Mouse (Mus musculus): ENCODE measurements around the gene Fam20a. TPM values are rescaled to one million over a fixed set of nuclear protein-coding genes. Genes with fewer than 3 reads are reported as not detected.
A peak's percentile ranks its signal among the peaks of the same experiment; 100 is the strongest.
"Not testable (repeated sequence)": the region's sequence is repeated elsewhere in the genome, so short reads cannot be mapped to it uniquely, and the experiment has no call there.

The Fam20a gene
- polyA plus RNA-seq, 1 experiment, result 16.3 TPM

DNA sequence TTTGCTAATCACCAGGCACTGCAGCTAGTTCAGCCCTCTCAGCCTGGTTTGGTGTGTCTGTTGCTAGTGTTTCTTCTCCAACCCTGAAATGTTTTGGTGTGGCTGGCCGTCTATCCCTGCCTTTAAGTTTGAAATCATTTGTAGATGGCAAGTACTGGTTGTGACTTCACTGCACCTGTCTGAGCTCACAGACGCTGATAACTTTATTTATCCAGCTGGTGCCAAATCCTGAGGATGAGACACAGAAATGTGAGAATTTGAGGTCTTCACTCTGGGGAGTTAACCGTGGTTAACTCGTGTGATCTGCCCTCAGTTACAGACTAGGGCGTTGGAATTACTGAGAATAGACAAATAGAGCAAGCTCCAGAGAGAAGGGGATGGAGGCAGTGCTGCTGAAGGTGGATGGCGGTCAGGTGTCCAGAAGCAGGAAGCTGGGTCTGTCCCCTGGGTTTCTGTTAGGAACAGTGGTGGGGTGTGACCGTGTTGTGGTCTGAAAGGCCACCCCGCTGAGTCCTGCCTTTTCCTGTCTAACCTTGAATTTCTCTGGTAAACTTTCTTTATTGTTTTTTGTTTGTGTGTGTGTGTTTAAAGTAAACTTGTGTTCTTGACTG, 53.9 kb downstream of the Fam20a start:
- DNase-seq (ENCODE audit: low read depth, low spot score), result no peak
- WGBS, result 63% methylated on average over 8 of the region's 8 CpGs

DNA sequence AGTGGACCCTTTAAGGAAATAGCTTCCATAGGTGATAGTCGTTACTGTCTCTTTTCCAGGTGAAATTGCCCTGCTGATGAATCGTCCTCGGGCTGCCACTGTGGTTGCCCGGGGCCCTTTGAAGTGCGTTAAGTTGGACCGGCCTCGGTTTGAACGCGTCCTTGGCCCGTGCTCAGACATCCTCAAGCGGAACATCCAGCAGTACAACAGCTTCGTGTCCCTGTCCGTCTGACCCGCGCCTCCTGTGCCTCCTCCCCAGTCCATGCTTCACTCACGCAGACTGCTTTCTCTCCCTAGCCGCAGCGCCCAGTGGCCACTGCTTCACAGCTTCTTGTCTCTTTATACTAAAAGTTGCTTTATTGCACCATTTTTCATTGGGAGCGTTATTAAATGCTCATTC, 54.7 kb downstream of the Fam20a start:
- 88% methylated on average over 19 of the region's 19 CpGs for WGBS
- DNase-seq (ENCODE audit: low read depth, low spot score), result no peak

DNA sequence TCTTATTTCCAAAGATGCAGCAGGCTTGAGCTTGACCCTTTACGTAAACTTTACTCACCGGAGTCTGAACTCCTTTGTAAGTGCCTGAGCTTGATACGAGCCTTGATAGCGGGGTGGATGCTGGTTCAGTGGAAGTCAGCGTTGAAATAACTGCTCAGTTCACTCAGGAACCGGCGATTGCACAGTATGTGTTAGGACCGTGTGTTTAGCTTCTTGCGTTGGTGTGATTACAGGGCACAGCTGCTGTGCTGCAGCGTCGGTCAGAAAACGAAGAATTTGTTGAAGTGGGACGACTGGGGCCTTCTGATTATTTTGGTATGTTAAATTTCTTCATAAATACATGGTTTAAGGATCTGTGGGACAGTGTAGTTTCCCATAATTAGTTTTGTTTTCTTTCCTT, 55.7 kb downstream of the Fam20a start:
- no peak for DNase-seq (ENCODE audit: low read depth, low spot score)
- WGBS, result 84% methylated on average over 13 of the region's 13 CpGs

DNA sequence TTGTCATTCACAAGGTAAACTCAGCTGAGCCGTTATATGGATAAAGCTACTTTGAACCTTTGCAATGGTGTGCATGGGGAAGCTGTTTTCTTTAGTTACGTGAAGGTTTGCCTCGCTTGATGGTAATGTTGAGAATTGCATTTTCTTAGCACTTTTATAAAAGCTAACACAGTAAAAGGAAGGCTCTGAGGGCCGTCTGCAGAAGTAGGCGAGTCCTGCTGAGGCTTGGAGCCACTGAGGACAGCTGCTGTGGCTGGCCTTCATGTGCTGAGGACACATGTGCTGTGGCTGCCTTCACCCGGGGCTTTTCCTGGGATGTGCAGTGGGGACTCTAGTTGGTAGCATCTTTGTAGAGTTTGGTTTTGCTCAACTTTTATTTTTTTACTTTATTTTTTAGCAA, 56.7 kb downstream of the Fam20a start:
- WGBS, result 79% methylated on average over 6 of the region's 6 CpGs

DNA sequence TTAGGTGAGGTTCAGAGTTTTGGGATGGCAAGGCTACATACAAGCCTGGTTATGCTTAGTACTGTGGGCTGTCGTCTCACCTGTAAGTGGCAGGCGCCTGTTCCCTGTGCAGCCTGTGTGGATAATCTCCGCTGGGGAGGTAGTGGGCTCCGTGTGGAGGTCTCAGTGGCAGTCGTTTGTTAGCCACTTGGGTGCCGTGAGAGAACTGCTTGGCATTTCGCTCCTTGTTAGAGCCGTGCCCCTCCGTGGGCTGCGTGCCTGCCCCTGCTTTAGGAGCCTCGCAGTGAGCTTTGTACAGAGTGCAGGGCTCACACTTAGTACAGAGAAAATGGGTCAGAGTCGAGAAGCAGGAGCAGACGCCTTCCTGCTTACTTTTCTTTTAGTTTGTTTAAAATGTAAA, 57.8 kb downstream of the Fam20a start:
- no peak for DNase-seq (ENCODE audit: low read depth, low spot score)
- 76% methylated on average over 13 of the region's 13 CpGs for WGBS

More for the DNA sequence above, 56.7 kb downstream of the Fam20a start:
- no peak for DNase-seq (ENCODE audit: low read depth, low spot score)

DNA sequence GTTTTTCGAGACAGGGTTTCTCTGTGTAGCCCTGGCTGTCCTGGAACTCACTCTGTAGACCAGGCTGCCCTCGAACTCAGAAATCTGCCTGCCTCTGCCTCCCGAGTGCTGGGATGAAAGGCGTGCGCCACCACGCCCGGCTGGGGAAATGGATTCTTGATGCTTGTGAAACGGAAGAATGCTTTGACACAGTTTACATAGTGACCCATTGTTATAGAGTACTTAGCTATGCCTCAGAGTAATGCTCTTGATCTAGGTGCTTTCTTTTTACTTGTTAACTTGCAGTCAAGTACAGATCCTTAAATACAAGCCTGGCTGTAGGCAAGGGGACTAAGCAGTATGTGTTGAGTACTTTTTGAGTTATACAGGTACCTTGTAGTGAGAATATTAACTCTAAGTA, 61.6 kb downstream of the Fam20a start:
- 80% methylated on average over 8 of the region's 8 CpGs for WGBS
- not testable (repeated sequence) for DNase-seq (ENCODE audit: low read depth, low spot score)

DNA sequence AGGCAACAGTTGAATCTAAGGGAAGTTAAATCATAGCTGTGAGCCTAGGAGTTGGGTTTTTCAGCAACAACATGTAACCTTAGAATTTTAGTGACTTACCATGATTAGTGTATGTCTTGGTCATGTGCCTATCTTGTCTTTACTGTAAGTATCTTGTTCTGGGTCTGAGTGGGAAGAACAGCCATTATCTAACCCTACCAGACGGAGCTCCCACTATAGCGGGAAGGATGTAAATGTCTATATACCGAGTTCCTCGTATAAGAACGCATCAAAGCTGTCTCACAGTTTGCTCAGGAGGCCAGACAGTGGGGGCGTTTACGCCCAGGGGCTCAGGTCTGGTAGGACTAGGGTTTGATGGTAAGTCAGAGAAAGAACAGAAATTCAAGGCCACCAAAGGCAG, 65.8 kb downstream of the Fam20a start:
- DNase-seq (ENCODE audit: low read depth, low spot score), result no peak
- whole genome bisulfite sequencing, result 81% methylated on average over 7 of the region's 7 CpGs

DNA sequence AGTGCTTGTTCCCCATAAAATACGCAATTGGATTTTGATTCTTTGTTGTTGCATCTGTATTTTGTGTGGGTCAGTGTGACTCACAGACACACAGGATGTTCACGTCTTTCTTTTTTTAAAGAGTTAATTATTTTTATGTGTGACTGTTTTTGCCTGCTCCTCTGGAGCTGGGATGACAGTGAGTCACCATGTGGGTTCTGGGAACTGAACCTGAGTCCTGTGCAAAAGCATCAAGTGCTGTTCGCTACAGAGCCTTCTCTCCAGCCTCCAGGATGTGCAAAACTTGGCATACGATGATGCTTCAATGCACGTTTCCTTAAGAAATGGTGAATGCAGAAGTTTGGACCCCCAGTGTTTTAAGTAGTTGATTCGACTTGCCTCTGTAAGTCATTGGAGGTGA, 67.5 kb downstream of the Fam20a start:
- 77% methylated on average over 6 of the region's 6 CpGs for WGBS
- DNase-seq (ENCODE audit: low read depth, low spot score), result no peak

DNA sequence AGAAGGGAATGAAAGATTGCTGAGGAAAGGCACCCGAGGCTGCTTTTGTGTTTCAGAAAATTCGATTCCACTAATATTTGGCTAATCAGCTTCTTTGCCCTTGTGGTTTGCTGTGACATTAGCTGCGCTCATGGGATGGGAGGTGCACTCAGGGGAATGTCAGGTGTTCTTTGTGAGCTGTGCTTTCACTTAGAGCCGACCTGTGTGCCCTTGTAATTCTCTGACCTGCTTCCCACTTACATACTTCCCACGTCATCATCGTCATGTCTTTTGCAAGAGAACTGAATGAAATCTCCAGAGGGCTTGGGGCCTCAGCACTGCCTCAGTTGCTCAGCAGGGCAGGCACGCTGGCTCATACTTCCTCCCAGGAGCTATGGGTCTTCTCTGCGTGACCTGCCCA, 68.9 kb downstream of the Fam20a start:
- WGBS, result 56% methylated on average over 8 of the region's 8 CpGs
- DNase-seq (ENCODE audit: low read depth, low spot score), result no peak

DNA sequence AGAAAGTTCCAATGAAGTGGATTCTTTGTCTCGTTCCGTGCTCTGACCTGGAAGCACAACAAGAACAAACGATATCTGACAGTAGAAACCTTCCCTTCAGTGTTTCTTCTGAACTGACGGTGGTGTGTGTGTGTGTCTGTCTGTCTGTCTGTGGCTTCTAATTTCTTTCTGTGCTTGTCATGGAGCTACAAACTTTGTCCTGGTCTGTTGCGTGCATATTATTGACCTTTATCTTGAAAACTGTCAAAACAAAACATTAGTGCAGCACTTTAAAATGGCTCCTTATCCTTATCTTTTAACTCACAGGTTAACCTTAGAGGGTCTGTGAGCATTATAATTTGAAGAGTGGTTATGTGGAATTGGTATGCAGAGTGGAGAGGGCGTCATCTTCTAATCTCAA, 69.6 kb downstream of the Fam20a start:
- 49% methylated on average over 6 of the region's 6 CpGs for WGBS
- no peak for DNase-seq (ENCODE audit: low read depth, low spot score)

DNA sequence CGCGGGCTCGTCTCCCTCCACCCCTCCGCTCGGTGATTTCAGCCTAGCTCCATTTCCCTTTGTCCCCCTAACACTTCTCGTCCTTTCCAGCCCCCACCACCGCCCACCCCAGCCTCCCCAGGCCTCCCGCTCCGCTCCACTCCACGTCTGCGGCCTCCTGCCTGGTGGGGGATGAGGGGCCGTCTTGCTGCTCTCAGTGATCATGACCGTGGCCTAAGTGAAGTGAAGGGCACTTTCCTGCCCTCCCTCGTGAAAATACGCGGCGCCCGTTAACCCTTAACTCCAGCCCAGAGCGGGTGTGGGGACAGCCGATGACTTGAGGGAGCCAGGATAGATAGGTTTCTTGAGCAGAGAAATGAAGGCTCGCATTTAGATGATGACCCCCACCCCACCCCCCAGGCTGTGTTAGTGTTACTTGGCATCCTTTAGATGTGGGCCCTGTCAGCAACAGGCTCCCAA, 70.5 kb downstream of the Fam20a start:
- DNase-seq (ENCODE audit: low read depth, low spot score), result no peak
- WGBS, result under 1% methylated on average over 21 of the region's 21 CpGs

DNA sequence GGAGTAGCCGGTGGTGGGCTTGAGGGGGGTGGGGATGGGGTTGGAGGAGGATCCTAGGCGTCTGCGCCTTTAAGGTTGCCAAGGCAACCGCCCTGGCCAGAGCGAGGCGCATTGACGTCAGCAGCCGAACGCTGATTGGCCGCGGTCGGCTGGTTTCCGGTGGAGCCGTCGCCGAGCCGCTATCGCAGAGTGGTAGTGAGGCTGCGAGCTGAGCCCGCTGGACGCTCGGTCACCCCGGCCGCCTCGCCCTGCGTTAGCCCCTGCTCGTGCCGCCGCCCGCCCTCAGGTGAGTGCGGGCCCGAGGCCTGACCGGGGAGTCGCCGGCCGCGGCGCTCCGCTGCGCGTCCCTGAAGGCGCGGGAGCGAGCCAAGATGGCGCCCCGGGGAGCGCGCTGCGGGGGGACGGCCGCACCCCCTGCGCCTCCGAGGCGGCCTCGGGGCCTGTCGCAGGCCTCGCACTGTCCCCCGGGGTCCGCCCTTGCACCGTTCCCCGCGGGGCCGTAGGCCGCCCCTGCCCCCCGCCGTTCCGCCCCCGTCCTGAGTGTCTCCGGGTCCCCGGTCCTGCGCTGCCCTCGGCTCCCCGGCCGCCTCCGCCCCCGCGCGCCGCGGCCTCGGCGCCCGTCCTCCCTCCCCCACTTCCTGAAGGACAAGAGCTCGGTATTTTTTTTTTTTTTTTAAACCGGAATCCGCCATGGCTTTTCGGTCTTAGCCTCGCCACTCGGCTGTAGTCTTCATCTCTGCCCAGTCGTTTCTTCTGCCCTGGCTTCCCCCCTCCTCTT, 71.1 kb downstream of the Fam20a start:
- under 1% methylated on average over 81 of the region's 90 CpGs for WGBS
- DNase-seq (ENCODE audit: low read depth, low spot score), result peak; percentile 64

DNA sequence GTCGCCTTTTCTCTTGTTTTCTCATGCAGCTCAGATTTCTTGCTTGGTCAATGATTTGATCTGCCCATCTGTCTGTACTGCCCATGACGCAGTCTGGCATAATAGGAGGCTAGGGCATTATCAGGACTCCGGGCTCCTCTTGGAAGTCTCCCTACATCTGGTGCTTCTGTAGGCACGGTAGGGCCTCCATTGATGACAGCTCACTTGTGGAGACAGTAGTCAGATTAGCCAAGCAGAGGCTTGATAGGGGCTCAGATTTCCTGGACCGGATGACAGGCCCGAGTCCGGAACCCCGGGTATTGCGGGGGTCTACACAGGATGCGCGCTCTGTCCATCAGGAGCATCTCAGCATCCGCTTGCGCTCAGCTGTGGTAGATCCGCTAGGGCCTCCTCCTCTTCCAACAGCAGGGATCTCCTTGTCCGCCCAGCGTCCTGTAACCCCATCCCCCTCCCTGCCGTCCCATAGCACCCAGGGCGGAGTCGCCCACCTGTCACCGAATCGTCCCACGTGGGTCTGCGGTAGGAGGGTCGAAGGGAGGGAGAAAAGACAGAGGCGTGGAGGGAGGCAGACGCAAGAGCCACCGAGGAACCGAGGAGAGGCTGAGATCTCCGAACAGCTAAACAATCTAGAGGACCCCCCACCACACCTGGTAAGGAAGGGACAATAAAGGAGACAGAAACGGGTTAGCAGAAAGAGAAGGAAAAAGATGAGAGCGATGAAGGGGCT, 71.9 kb downstream of the Fam20a start:
- no peak for DNase-seq (ENCODE audit: low read depth, low spot score)
- WGBS, result 3% methylated on average over 31 of the region's 31 CpGs

DNA sequence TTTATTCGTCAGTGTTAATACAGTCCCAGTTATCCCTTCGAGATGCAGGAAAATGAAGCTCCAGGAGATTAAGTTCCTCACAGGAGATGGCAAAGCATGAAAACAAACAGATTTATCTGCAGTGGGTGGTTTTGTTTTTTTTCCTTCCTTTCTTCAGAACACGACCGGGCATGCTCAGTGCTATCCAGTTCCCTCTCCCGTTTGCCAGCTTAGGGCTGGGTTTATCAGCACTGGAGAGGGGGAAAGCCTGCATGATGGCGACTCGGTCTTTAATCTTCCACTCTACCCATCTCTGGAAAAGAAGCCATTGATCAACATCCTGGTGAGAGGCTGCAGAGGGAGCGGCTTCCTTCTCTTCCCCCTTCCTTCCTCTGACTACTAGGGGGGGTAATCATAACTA, 72.9 kb downstream of the Fam20a start, which contains the start of gene Prkar1a:
Prkar1a (plus strand) TSS at position 200 of the 400 bp plus-strand sequence.
- WGBS, result 18% methylated on average over 8 of the region's 8 CpGs
- no peak for DNase-seq (ENCODE audit: low read depth, low spot score)

DNA sequence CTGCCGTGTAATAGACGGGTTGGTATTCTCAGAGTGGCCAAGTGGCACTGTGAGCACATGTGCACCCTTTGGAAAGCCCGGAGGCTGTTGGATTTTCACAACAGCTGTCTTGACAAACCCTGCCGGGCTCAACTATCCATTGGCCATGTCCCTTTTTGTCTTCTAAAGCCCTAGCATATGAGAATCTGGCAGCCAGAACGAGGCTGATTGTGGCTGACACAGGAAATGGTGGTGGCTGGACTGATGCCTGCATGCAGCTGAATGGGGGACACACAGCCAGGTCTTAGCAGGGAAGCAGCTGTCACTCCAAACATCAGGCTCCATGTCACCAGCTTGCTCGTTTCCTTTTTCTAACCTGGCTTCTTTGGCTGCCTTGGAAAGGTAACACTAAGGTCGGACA, 73.6 kb downstream of the Fam20a start:
- WGBS, result 50% methylated on average over 7 of the region's 7 CpGs
- DNase-seq (ENCODE audit: low read depth, low spot score), result no peak

DNA sequence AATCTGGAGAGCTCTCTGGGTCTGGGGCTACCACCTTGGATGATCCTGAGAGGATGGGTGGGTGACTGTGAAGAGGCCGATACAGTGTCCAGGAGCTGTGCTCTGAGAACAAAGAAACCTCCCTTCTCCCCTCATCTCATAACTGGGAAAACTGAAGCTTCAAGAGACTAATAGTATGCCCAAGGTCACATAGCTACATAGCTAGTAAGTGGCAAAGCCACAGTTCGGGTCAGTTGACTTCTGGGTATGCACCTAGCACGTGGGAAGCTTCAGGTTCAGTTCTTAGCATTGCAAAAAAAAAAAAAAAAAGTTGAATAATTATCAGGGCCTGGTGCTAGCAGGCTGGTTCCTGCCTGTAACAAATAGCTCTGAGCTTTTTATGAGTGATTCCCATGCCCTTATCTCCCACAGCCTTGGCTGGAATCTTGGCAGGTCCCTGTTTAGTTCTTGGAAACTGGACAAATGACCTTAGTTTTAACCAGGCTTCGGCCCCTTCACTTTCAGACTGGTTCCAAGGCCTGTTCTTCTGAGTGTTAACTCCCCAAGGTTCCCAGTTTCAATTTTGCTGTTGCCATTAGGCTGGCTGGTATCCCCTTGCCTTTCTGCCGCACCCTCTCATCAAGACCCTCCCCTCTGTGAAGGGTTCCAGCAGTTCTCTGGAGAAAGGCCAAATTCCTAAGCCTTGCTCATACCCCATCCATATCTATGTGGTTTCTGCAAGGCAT, 80.4 kb downstream of the Fam20a start:
- 73% methylated on average over 5 of the region's 5 CpGs for WGBS
- no peak for DNase-seq (ENCODE audit: low read depth, low spot score)

DNA sequence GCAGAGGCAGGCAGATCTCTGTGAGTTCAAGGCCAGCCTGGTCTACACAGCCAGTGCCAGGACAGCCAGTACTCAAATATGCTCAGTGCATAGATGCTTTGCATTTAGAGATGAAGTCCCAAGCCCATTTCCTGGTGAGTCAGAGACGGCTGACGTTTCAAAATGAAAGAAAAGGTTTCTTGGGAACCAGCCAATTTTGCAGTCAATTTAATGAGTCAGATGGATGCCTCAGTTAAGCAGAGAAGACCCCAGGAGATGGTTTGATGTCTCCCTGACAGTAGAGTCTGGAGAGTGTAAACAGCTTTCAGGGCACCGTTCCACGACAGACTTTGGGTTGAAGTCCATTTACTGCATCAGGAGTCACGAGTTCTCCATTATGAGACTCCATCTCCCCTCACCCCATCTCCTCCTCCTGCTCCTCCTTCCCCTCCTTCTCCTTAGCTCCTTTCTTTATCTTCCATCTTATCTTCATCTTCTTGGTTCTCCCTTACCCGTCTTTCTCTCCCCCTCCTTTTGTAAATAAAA, 86.1 kb downstream of the Fam20a start:
- WGBS, result 37% methylated on average over 6 of the region's 6 CpGs
- DNase-seq (ENCODE audit: low read depth, low spot score), result no peak

DNA sequence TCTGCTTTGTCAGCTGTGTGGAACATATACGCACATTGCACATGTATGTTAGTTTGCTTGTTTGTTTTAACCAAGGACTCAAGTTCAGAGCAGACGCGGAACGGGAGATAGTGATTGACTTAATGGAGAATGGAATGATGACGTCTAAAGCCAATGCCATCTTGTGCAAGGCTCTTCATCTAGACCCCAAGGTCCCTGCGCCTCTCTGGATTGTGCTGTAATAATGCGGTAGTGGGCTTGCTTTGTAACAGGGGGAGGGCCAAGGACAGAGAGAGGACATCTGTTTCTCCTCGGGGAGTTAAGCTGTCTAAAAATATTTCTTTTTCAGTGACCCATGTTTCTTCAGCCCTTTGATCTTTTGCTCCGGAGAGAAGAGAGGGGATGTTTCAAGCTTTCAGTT, 87.2 kb downstream of the Fam20a start:
- no peak for DNase-seq (ENCODE audit: low read depth, low spot score)
- WGBS, result 73% methylated on average over 9 of the region's 9 CpGs

DNA sequence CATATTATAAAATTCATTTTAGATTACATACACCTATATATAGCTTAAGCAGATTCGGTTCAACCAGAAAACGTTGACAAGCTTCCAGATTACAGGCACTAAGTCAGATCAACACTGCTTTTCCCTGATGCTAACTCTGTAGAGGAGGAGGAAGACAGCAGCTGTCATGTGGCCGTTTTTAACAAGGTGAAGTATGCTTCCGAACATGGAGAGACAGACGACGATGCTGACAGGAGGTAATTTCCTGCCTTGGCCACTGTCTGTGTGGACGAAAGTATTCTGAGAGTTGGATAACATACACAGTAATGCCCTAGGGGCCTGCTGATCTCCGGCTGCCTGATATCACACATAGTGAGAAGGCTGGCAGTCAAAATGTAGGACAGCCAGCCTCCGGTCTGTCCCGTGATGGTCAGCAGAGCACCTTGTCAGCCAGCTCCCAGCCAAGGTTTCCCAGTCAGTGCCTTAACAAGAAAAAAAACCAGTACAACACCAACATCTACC, 93.0 kb downstream of the Fam20a start:
- no peak for DNase-seq (ENCODE audit: low read depth, low spot score)
- 68% methylated on average over 10 of the region's 10 CpGs for WGBS

DNA sequence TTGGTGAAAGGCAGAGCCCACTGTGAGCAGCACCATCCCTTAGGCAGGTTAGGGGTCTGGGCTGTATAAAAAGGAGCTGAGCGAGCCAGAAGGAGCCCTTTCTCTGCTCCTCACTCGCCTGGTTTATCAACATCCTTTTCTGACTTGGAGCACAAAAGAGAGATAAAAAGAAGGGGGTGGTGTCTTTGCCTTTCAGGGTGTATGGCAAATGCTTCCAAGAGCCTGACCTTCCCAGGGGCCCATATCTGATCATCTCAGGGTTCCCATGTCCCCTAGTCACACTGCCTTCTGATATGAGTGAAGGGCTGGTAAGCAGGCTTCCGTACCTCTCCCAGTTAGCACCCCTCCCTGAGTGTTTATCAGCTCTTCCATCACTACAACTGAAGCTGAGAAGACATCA, 94.0 kb downstream of the Fam20a start:
- WGBS, result 92% methylated on average over 3 of the region's 3 CpGs
- no peak for DNase-seq (ENCODE audit: low read depth, low spot score)

All from large intestine, adult 2 months (tissue).